Mouse (Mus musculus) neural tube, embryonic 14.5 days (tissue): ENCODE data around the gene Mycbp2. TPM values are rescaled to one million over a fixed set of nuclear protein-coding genes. Genes with fewer than 3 reads are reported as not detected.
A peak's percentile ranks its signal among the peaks of the same experiment; 100 is the strongest.

ENCODE experiments used
- ATAC-seq: fragments of 200-750 bp; cut with Nextera tagmentation; 2 replicates; pipeline ENCODE4 v1.8.0; 2017; ENCODE audit warnings: low read depth, mild to moderate bottlenecking, moderate TSS enrichment, moderate library complexity
- H3K27ac ChIP-seq: fragments of 300-500 bp; sonication (generic); 2 replicates; pipeline ENCODE4 v1.5.1; 2014; ENCODE audit warnings: low read depth, mild to moderate bottlenecking, control low read depth, low read length, moderate library complexity, mixed read lengths
- H3K27me3 ChIP-seq: fragments of 300-500 bp; sonication (generic); 2 replicates; pipeline ENCODE4 v1.6.1; 2014; ENCODE audit warnings: low read length; ENCODE audit not compliant: control insufficient read depth, insufficient read depth
- H3K36me3 ChIP-seq: fragments of 300-500 bp; sonication (generic); 2 replicates; pipeline ENCODE4 v1.6.1; 2014; ENCODE audit warnings: low read length, mixed read lengths; ENCODE audit not compliant: control insufficient read depth, insufficient read depth
- H3K4me1 ChIP-seq: fragments of 300-500 bp; sonication (generic); 2 replicates; pipeline ENCODE4 v1.6.1; 2014; ENCODE audit warnings: low read length; ENCODE audit not compliant: control insufficient read depth, insufficient read depth
- H3K4me2 ChIP-seq: fragments of 300-500 bp; sonication (generic); 2 replicates; pipeline ENCODE4 v1.6.1; 2014; ENCODE audit warnings: mild to moderate bottlenecking, low read depth, low read length, control low read depth
- H3K4me3 ChIP-seq: fragments of 300-500 bp; sonication (generic); 2 replicates; pipeline ENCODE4 v1.5.1; 2014; ENCODE audit warnings: low read depth, low read length, control low read depth, mixed read lengths
- H3K9ac ChIP-seq: fragments of 300-500 bp; sonication (generic); replicated peaks from 2 replicates; pipeline ENCODE4 v1.6.1; 2014; ENCODE audit warnings: low read depth, mild to moderate bottlenecking, control low read depth, low read length, mixed read lengths
- H3K9me3 ChIP-seq: fragments of 300-500 bp; sonication (generic); 2 replicates; pipeline ENCODE4 v1.6.1; 2016; ENCODE audit warnings: low read length; ENCODE audit not compliant: control insufficient read depth
- WGBS: fragments of 180-500 bp; shearing (Covaris S2); extraction: QIAGEN DNeasy Blood & Tissue Kit; methylation state at CpG from one replicate; pipeline ENCODE4 v1.1.7; 2014; 5-methylcytosine and 5-hydroxymethylcytosine counted together
- polyA plus RNA-seq: library from polyadenylated mRNA; unstranded; fragments of >200 nt; fragmentation: Nextera tagmentation; extraction: Ambion mirVana; gene quantifications from 2 replicates; pipeline ENCODE4 v1.2.1, GENCODE M21; 2014

Mycbp2 gene
- polyA plus RNA-seq, 1 experiment from 2014 or later, result 93.7 TPM

DNA sequence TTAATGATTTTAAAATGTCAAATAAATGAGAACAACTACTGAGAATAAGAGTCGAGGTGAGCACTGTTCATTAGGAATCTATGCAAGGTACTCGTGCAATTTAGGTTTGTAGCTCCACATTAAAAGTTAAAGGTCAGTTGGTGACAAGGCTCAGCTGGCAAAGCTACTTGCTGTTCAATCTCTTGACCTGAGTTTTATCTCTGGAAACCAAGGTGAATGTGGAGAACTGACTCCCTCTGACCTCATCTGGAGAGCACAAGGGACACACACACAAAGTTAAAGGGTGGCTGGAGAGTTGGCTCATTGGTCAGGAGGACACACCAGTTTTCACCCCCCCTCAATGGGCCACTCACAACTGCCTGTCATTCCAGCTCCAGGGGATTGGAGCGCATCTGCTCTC lies 245.4 kb downstream of the Mycbp2 start:
- Histone ChIP-seq H3K36me3 (no peaks in the 10 kb centered on the region), H3K4me1 (peaks cover 18% of the 10 kb centered on the region), H3K4me3 (no peak overlapping the region), H3K9ac (no peak overlapping the region), H3K27me3 (no peaks in the 10 kb centered on the region), H3K27ac (no peak overlapping the region), H3K9me3 (no peaks in the 10 kb centered on the region), H3K4me2 (no peak overlapping the region)
- ATAC-seq, result no peak
- WGBS, result 81% methylated on average over 3 of the region's 3 CpGs

DNA sequence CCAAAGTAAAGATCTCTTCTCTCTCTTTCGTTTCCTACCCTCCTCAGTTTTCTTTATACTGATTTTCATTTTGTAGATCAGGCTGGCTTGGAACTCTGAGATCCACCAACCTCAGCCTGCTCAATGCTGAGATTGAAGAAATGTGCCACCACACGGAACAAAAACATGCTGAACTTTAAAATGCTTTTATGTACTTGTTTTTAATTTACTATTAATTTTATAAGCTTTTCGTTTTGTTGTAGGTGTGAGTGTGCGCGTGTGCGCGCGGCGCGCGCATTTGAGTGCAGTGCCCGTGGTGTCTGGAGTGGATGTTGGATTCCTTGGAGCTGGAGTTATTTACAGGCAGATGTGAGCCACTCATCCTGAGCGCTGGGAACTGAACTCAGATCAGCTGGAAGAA lies 246.3 kb downstream of the Mycbp2 start:
- Histone ChIP-seq H3K9ac (no peak overlapping the region), H3K36me3 (no peaks in the 10 kb centered on the region), H3K27ac (no peak overlapping the region), H3K27me3 (no peaks in the 10 kb centered on the region), H3K4me2 (no peak overlapping the region), H3K4me3 (no peak overlapping the region), H3K9me3 (no peaks in the 10 kb centered on the region), H3K4me1 (peaks cover 19% of the 10 kb centered on the region)
- ATAC-seq, result no peak
- WGBS, result 84% methylated on average over 13 of the region's 13 CpGs

DNA sequence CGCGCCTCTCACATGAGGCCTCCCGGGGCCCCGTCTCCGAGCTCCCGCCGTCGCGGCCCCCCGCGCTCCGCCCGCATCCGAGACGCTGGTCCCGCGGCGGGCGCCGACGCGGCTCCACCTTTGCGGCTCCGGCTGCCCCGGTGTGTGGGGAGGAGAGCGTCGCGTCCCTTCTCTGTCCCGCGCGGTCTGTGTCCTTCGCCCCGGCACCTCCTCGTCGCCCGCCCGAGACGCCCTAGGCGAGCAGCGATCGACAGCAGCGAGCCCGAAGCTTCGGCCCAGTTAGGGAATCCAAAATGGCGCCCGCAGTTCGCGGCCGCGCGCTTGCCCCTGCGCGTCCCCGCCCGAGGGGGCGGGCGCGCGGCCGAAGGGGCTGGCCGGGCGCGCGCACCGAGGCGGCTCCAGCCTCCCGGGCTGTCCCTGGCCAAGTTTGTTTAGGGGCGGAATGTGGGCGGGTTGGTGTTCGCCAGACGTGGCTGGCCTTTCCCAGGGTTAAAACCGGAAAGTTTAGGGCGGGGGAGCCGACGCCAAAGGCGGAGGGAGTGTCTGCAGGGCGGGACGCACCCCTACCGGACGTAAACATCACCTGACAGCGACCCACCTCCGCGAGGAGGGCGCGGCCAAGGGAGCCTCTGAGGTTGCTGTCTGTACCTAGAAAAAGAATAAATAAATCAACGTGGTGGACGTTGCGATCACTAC lies 247.2 kb downstream of the Mycbp2 start, which contains the start of gene Fbxl3:
Gene Fbxl3, minus strand, starts transcription at position 329 of the 696 bp plus-strand sequence.
- ATAC-seq, result peak; percentile 88
- Histone ChIP-seq H3K4me3 (peak within 1 kb of the TSS; percentile 94), H3K27me3 (no peaks in the 10 kb centered on the region), H3K9me3 (no peaks in the 10 kb centered on the region), H3K36me3 (no peaks in the 10 kb centered on the region), H3K4me1 (peaks cover 19% of the 10 kb centered on the region), H3K9ac (peak within 1 kb of the TSS; percentile 100), H3K27ac (peak within 1 kb of the TSS; percentile 99), H3K4me2 (peak within 1 kb of the TSS; percentile 70)
- under 1% methylated on average over 81 of the region's 88 CpGs for WGBS

- Histone ChIP-seq H3K9me3 (no peaks in the 10 kb centered on the region), H3K4me3 (peak overlapping the region; percentile 94), H3K27ac (peak overlapping the region; percentile 99), H3K36me3 (no peaks in the 10 kb centered on the region), H3K4me2 (peak overlapping the region; percentile 70), H3K4me1 (peaks cover 19% of the 10 kb centered on the region), H3K27me3 (no peaks in the 10 kb centered on the region), H3K9ac (peak overlapping the region; percentile 100)
- WGBS, result under 1% methylated on average over 60 of the region's 86 CpGs
- peak; percentile 85 for ATAC-seq
These were observed 247.9 kb downstream of the Mycbp2 start for GRCm38 (mm10) chr14:103098587-103099235.

GRCm38 (mm10) chr14:103098213-103098586 lies 248.4 kb downstream of the Mycbp2 start:
- H3K27ac ChIP-seq, result no peak overlapping the region
- ATAC-seq, result no peak
- H3K27me3 ChIP-seq, result no peaks in the 10 kb centered on the region
- peak overlapping the region; percentile 94 for H3K4me3 ChIP-seq
- no peaks in the 10 kb centered on the region for H3K36me3 ChIP-seq
- 2% methylated on average over 2 of the region's 2 CpGs for WGBS
- H3K9ac ChIP-seq, result peak overlapping the region; percentile 100
- peaks cover 19% of the 10 kb centered on the region for H3K4me1 ChIP-seq
- peak overlapping the region; percentile 70 for H3K4me2 ChIP-seq
- no peaks in the 10 kb centered on the region for H3K9me3 ChIP-seq

GRCm38 (mm10) chr14:103096621-103097020 lies 250.0 kb downstream of the Mycbp2 start:
- no peak overlapping the region for H3K27ac ChIP-seq
- H3K4me3 ChIP-seq, result no peak overlapping the region
- H3K4me2 ChIP-seq, result no peak overlapping the region; the same call in 1 of the 2 replicates
- no peaks in the 10 kb centered on the region for H3K27me3 ChIP-seq
- WGBS, result 72% methylated on average over 6 of the region's 6 CpGs
- peaks cover 3% of the 10 kb centered on the region; the same call in 1 of the 2 replicates for H3K36me3 ChIP-seq
- no peak for ATAC-seq
- H3K9ac ChIP-seq, result no peak overlapping the region
- H3K4me1 ChIP-seq, result peaks cover 19% of the 10 kb centered on the region
- no peaks in the 10 kb centered on the region for H3K9me3 ChIP-seq

DNA sequence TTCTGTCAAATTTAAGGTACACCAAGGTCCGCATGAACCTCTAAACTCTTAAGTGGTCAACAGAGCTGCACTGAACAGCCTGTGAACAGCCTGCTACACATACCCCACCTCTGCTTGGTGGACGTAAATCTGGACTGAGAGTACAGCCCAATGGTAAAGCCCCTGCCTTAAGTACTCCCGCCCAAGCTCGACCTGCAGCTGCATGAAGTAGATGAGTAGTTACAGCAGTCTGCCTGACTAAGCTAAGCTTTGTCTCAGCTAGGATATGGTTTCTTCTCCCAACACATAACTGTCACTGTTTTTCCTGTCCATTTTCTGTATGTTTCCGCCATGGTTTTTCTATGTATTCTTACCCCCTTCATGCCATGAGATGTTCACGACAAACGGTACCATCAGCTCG lies 250.8 kb downstream of the Mycbp2 start:
- H3K4me2 ChIP-seq, result no peak overlapping the region
- H3K4me1 ChIP-seq, result peaks cover 19% of the 10 kb centered on the region
- no peak for ATAC-seq
- no peak overlapping the region for H3K9ac ChIP-seq
- H3K27me3 ChIP-seq, result no peaks in the 10 kb centered on the region
- H3K4me3 ChIP-seq, result no peak overlapping the region
- H3K36me3 ChIP-seq, result peaks cover 3% of the 10 kb centered on the region; the same call in 1 of the 2 replicates
- 90% methylated on average over 8 of the region's 8 CpGs for WGBS
- H3K9me3 ChIP-seq, result no peaks in the 10 kb centered on the region
- no peak overlapping the region for H3K27ac ChIP-seq

- H3K27me3 ChIP-seq, result no peaks in the 10 kb centered on the region
- no peak overlapping the region for H3K27ac ChIP-seq
- H3K36me3 ChIP-seq, result peaks cover 3% of the 10 kb centered on the region; the same call in 1 of the 2 replicates
- no peaks in the 10 kb centered on the region for H3K9me3 ChIP-seq
- ATAC-seq, result no peak
- WGBS, result 96% methylated on average over 8 of the region's 8 CpGs
- H3K4me3 ChIP-seq, result no peak overlapping the region
- peaks cover 19% of the 10 kb centered on the region for H3K4me1 ChIP-seq
- no peak overlapping the region for H3K4me2 ChIP-seq
- H3K9ac ChIP-seq, result no peak overlapping the region
These were observed 251.6 kb downstream of the Mycbp2 start for GRCm38 (mm10) chr14:103095036-103095435.

- Histone ChIP-seq H3K27me3 (no peaks in the 10 kb centered on the region), H3K9me3 (no peaks in the 10 kb centered on the region), H3K9ac (no peak overlapping the region), H3K36me3 (peaks cover 11% of the 10 kb centered on the region; the same call in 1 of the 2 replicates), H3K27ac (no peak overlapping the region), H3K4me2 (no peak overlapping the region), H3K4me3 (no peak overlapping the region), H3K4me1 (peaks cover 19% of the 10 kb centered on the region)
- 56% methylated on average over 4 of the region's 4 CpGs for WGBS
- ATAC-seq, result no peak
These were observed 252.9 kb downstream of the Mycbp2 start for GRCm38 (mm10) chr14:103093670-103094069.
